ENCODE assay signal across 9 mouse cellular contexts in the genomic region with DNA sequence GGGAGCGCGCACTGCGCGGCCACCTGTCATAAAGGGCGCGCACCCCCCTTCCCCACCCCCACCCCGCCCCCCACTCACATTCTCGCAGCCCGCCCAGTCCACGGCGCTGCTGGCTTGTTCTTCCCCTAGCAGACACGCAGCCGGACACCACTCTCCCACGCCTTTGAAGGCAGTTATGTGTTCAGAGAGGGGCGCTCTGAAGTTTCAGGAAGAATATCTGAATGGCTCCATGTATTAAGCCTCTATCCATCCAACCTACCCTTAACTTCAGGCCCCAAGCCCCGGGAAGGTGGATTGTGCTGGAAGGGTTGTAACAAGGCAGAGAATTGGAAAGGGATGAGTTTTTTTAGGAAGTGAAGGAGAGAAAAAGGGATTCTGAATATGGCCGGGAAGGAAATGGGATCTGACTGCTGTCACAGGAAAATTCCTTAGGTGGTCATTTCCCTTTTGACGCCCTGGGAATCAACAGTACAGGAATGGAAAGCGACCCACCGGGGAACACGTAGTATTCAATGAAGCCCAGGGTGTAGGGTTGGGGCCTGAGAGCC. TPM values are rescaled to one million over a fixed set of nuclear protein-coding genes. Genes with fewer than 3 reads are reported as not detected.
DNase-seq lines count a peak whose midpoint lies in the region; ATAC-seq and TF ChIP-seq lines count a peak whose summit lies in the region.
"Had no signal": no experiment of that assay in that cellular context is flagged by ENCODE, and none has a peak within 500 bp of the region (broad histone marks: within the 10 kb centered on the region; RNA-seq: fewer than 3 reads in every experiment).

No protein-coding gene starts in this region.

- no peaks in the 10 kb centered on the region for H3K4me1 ChIP-seq in heart, embryonic 12.5 days (replicated peaks)
- H3K4me1 ChIP-seq in cortical plate, adult 2 months (ENCODE audit: control insufficient read depth, insufficient read depth, low read length) = no peaks in the 10 kb centered on the region
- H3K4me1 ChIP-seq in hindbrain, embryonic 13.5 days (replicated peaks) = 0 out of 2 replicates have a peak, but pooled peaks cover 8% of the 10 kb centered on the region
- H3K4me1 ChIP-seq in midbrain, embryonic 13.5 days (replicated peaks) = no peaks in the 10 kb centered on the region
- peaks cover 8% of the 10 kb centered on the region for H3K4me1 ChIP-seq in thymus, adult 2 months (replicated peaks; ENCODE audit: control insufficient read depth, insufficient read depth, low read length)

- no peak for TF ChIP-seq CTCF in cortical plate, adult 2 months (IDR thresholded peaks at IDR 0.05; ENCODE audit: extremely low read depth, insufficient read depth, low read length)
- no peak for TF ChIP-seq CTCF in thymus, adult 2 months (IDR thresholded peaks at IDR 0.05; ENCODE audit: borderline replicate concordance, control insufficient read depth, extremely low read depth, insufficient read depth, low read length, poor library complexity)

- no peak for TF ChIP-seq POLR2A in cortical plate, adult 2 months (IDR thresholded peaks at IDR 0.05; ENCODE audit: extremely low read depth, insufficient read depth, low read length)
- TF ChIP-seq POLR2A in thymus, adult 2 months (IDR thresholded peaks at IDR 0.05; ENCODE audit: control insufficient read depth, extremely low read depth, insufficient read depth, low read length, poor library complexity) = no peak

- peak overlapping the region; percentile 68; the same call in 1 of the 2 replicates for H3K9ac ChIP-seq in heart, embryonic 12.5 days
- H3K9ac ChIP-seq in hindbrain, embryonic 13.5 days = peak overlapping the region; percentile 84
- peak overlapping the region; percentile 83 for H3K9ac ChIP-seq in midbrain, embryonic 13.5 days (replicated peaks)

- H3K36me3 ChIP-seq in heart, embryonic 12.5 days = no peaks in the 10 kb centered on the region
- H3K36me3 ChIP-seq in hindbrain, embryonic 13.5 days = no peaks in the 10 kb centered on the region
- no peaks in the 10 kb centered on the region for H3K36me3 ChIP-seq in midbrain, embryonic 13.5 days
- no peaks in the 10 kb centered on the region for H3K36me3 ChIP-seq in thymus, adult 2 months (ENCODE audit: control insufficient read depth, insufficient read depth, low read length)

- DNase-seq in heart, adult 8-10 months (ENCODE audit: low spot score) = no peak
- DNase-seq in gastrocnemius, postnatal 4 days (ENCODE audit: low spot score in 2 of 2) = no peak
- no peak for DNase-seq in thymus, adult 2 months

- WGBS in heart, embryonic 12.5 days = 23% methylated on average over 21 of the region's 21 CpGs
- 15% methylated on average over 18 of the region's 21 CpGs for WGBS in hindbrain, embryonic 13.5 days
- WGBS in midbrain, embryonic 13.5 days = 26% methylated on average over 20 of the region's 21 CpGs
- WGBS in thymus, adult 2 months = 9% methylated on average over 18 of the region's 21 CpGs

- peak overlapping the region; percentile 75 for H3K4me2 ChIP-seq in heart, embryonic 12.5 days
- H3K4me2 ChIP-seq in hindbrain, embryonic 13.5 days = peak overlapping the region; percentile 59
- peak overlapping the region; percentile 61 for H3K4me2 ChIP-seq in midbrain, embryonic 13.5 days (replicated peaks)

- no peak; the same call in 1 of the 2 replicates for ATAC-seq in heart, embryonic 12.5 days (ENCODE audit: insufficient number of reproducible peaks, low FRiP score)
- peak; percentile 75 for ATAC-seq in hindbrain, embryonic 13.5 days (ENCODE audit: low FRiP score)
- peak; percentile 54 for ATAC-seq in midbrain, embryonic 13.5 days
- no peak for ATAC-seq in CD4-positive, CD25-positive, alpha-beta regulatory T cell, adult 4 months

- H3K27ac ChIP-seq in heart, embryonic 12.5 days (ENCODE audit: poor library complexity, severe bottlenecking) = no peak overlapping the region
- H3K27ac ChIP-seq in cortical plate, adult 2 months (ENCODE audit: insufficient read depth, low read length) = no peak overlapping the region
- H3K27ac ChIP-seq in hindbrain, embryonic 13.5 days = peak overlapping the region; percentile 97
- H3K27ac ChIP-seq in midbrain, embryonic 13.5 days = peak overlapping the region; percentile 96
- no peak overlapping the region for H3K27ac ChIP-seq in thymus, adult 2 months (ENCODE audit: control insufficient read depth, insufficient read depth, low read length)
- H3K27ac ChIP-seq: macrophage had no signal

- peaks cover 39% of the 10 kb centered on the region for H3K27me3 ChIP-seq in heart, embryonic 12.5 days (replicated peaks)
- H3K27me3 ChIP-seq in hindbrain, embryonic 13.5 days = peaks cover 42% of the 10 kb centered on the region
- peaks cover 37% of the 10 kb centered on the region for H3K27me3 ChIP-seq in midbrain, embryonic 13.5 days
- peaks cover 19% of the 10 kb centered on the region; the same call in 1 of the 2 replicates for H3K27me3 ChIP-seq in thymus, adult 2 months (ENCODE audit: control insufficient read depth, insufficient read depth, low read length)

- peak overlapping the region; percentile 61 for H3K4me3 ChIP-seq in heart, embryonic 12.5 days
- H3K4me3 ChIP-seq in cortical plate, adult 2 months (ENCODE audit: insufficient read depth, low read length) = peak overlapping the region; percentile 100
- peak overlapping the region; percentile 61 for H3K4me3 ChIP-seq in hindbrain, embryonic 13.5 days
- peak overlapping the region; percentile 64 for H3K4me3 ChIP-seq in midbrain, embryonic 13.5 days (replicated peaks)
- no peak overlapping the region; the same call in 1 of the 2 replicates for H3K4me3 ChIP-seq in thymus, adult 2 months (ENCODE audit: control insufficient read depth, insufficient read depth, low read length)

- peaks cover 18% of the 10 kb centered on the region for H3K9me3 ChIP-seq in heart, embryonic 12.5 days (replicated peaks)
- no peaks in the 10 kb centered on the region for H3K9me3 ChIP-seq in hindbrain, embryonic 13.5 days
- H3K9me3 ChIP-seq in midbrain, embryonic 13.5 days = no peaks in the 10 kb centered on the region

RNA-seq across cellular contexts. Expression of gene Nexmif, which starts 0.7 kb away (rescaled TPM):
- 1.7 TPM in 2 replicates for polyA plus RNA-seq in heart, embryonic 12.5 days (2016; fragmentation: Nextera tagmentation; extraction: Ambion mirVana)
- under 1 TPM; 0.09 to 0.29 (median 0.16) TPM for total RNA-seq in heart, adult 8-10 months (2022)
- polyA plus RNA-seq in cortical plate, adult 2 months (2012; rRNA removed) = 4.8 and 5.2 TPM in 2 replicates
- 11.9 and 12.6 TPM in 2 replicates for polyA plus RNA-seq in hindbrain, embryonic 13.5 days (2015; fragmentation: Nextera tagmentation; extraction: Ambion mirVana)
- 12.1 and 12.3 TPM in 2 replicates for polyA plus RNA-seq in midbrain, embryonic 13.5 days (2015; fragmentation: Nextera tagmentation; extraction: Ambion mirVana)
- not detected for polyA plus RNA-seq in CD4-positive, CD25-positive, alpha-beta regulatory T cell, adult 4 months (2017; shearing (Covaris generic))
- total RNA-seq in gastrocnemius, postnatal 4 days (2021) = 1 to 10 TPM; 1.2 to 2.2 TPM
- 0.03 and 0.06 TPM in 2 replicates for polyA plus RNA-seq in thymus, adult 2 months (2012; rRNA removed)
- polyA plus RNA-seq: macrophage had no signal

Comparison
In these comparisons a context has a peak if more than half of its experiments do, and no peak if none do; other contexts are left out.
1. ATAC-seq: peak in hindbrain, embryonic 13.5 days (single experiment) and midbrain, embryonic 13.5 days (single experiment); none in heart, embryonic 12.5 days (single experiment) and CD4-positive, CD25-positive, alpha-beta regulatory T cell, adult 4 months (single experiment).
2. H3K27ac ChIP-seq: peak in hindbrain, embryonic 13.5 days (single experiment) and midbrain, embryonic 13.5 days (single experiment); none in heart, embryonic 12.5 days (single experiment), cortical plate, adult 2 months (single experiment) and thymus, adult 2 months (single experiment).
3. Peak in every context shown above with its lines, with median percentiles within 50 percentile points of each other: H3K4me2 ChIP-seq and H3K9ac ChIP-seq.